Mouse (Mus musculus) small intestine, adult 2 months (tissue): ENCODE results near the gene Slc35f4.
A peak's percentile ranks its signal among the peaks of the same experiment; 100 is the strongest.

ENCODE experiments used
- CTCF ChIP-seq: fragments of 200-500 bp; IDR thresholded peaks from 2 replicates; pipeline ENCODE4 v1.5.1; 2012; ENCODE audit warnings: low read depth, mild to moderate bottlenecking, control low read depth, inconsistent platforms, low read length, moderate library complexity, mixed read lengths; ENCODE audit not compliant: insufficient replicate concordance, insufficient read length; ENCODE audit errors: extremely low read depth
- POLR2A ChIP-seq: fragments of 200-500 bp; IDR thresholded peaks from 2 replicates; pipeline ENCODE4 v1.6.1; 2012; ENCODE audit warnings: low read depth, mild to moderate bottlenecking, control low read depth, inconsistent platforms, low read length, moderate library complexity

GRCm38 (mm10) chr14:49348897-49349250, 177.0 kb downstream of the Slc35f4 start:
- TF ChIP-seq CTCF, result peak; percentile 18; the same call in 1 of the 2 replicates
- no peak for TF ChIP-seq POLR2A
